Mouse (Mus musculus): ENCODE measurements around the gene Tmem82.
"Not testable (repeated sequence)": the region's sequence is repeated elsewhere in the genome, so short reads cannot be mapped to it uniquely, and the experiment has no call there.

GRCm38 (mm10) chr4:141567174-141567573 lies 51.3 kb downstream of the Tmem82 start:
- not testable (repeated sequence) for TF ChIP-seq CTCF (conservative IDR thresholded peaks at IDR 0.05; ENCODE audit: insufficient read depth, insufficient read length, low read depth, low read length); POLR2A (IDR thresholded peaks at IDR 0.05; ENCODE audit: low read depth, low read length)

All from kidney, adult 2 months (tissue).